Mouse (Mus musculus) C2C12 (cell line): ENCODE measurements around the gene Serpini1.

Experiments used
- CEBPB ChIP-seq: IDR thresholded peaks from one replicate; pipeline ENCODE4 v1.6.1; 2011; ENCODE audit warnings: low read depth, mild to moderate bottlenecking, control low read depth, moderate library complexity
- CTCF ChIP-seq: IDR thresholded peaks from one replicate; pipeline ENCODE4 v1.5.1; 2011; ENCODE audit not compliant: control insufficient read depth, insufficient read depth, insufficient read length
- FOSL1 ChIP-seq: IDR thresholded peaks from one replicate; pipeline ENCODE4 v1.8.0; 2011; ENCODE audit warnings: mild to moderate bottlenecking, low read length; ENCODE audit not compliant: poor library complexity, insufficient read depth, severe bottlenecking
- MAX ChIP-seq: IDR thresholded peaks from one replicate; pipeline ENCODE4 v1.6.1; 2011; ENCODE audit warnings: mild to moderate bottlenecking, control low read depth
- MYOD1 ChIP-seq: IDR thresholded peaks from one replicate; pipeline ENCODE4 v1.6.1; 2011; ENCODE audit warnings: low read depth; ENCODE audit not compliant: control insufficient read depth, insufficient read length
- USF1 ChIP-seq: IDR thresholded peaks from one replicate; pipeline ENCODE4 v1.6.1; 2011; ENCODE audit warnings: low read depth, mild to moderate bottlenecking, control low read depth, moderate library complexity

- TF ChIP-seq CTCF (no peak), FOSL1 (no peak), USF1 (no peak), MAX (no peak), CEBPB (no peak), MYOD1 (no peak)
These were observed 1.1 kb upstream of the Serpini1 start for GRCm38 (mm10) chr3:75556121-75556694.
